Mouse (Mus musculus) neural tube, postnatal 0 days (tissue): ENCODE data around the gene 4930518I15Rik. TPM values are rescaled to one million over a fixed set of nuclear protein-coding genes. Genes with fewer than 3 reads are reported as not detected.

Source experiments
- polyA plus RNA-seq: library from polyadenylated mRNA; unstranded; fragments of >200 nt; fragmentation: Nextera tagmentation; extraction: Ambion mirVana; gene quantifications from 2 replicates; pipeline ENCODE4 v1.2.1, GENCODE M21; 2015

The 4930518I15Rik gene
- polyA plus RNA-seq = 5.1 and 6.1 TPM in 2 replicates

GRCm38 (mm10) chr2:156857835-156858234, at the start of gene 4930518I15Rik:
Gene 4930518I15Rik, minus strand, starts transcription at chr2:156857946.

GRCm38 (mm10) chr2:156887017-156887416, 29.3 kb upstream of the 4930518I15Rik start, which contains the start of gene Sla2:
Gene Sla2, minus strand, starts transcription at chr2:156887192.

GRCm38 (mm10) chr2:156862772-156863486, 5.2 kb upstream of the 4930518I15Rik start, which contains the start of gene Rab5if:
Gene Rab5if, plus strand, starts transcription at chr2:156863128.

GRCm38 (mm10) chr2:156839319-156840191, 18.2 kb downstream of the 4930518I15Rik start, which contains the start of gene Tgif2:
Gene Tgif2, plus strand, starts transcription at chr2:156840007.

Other genes starting within 250 kb of the 4930518I15Rik start
- gene Dlgap4, start 244.2 kb downstream of the 4930518I15Rik start, polyA plus RNA-seq = 135 and 145 TPM in 2 replicates
- 45.9 and 51.4 TPM in 2 replicates for gene Myl9, start 82.5 kb downstream of the 4930518I15Rik start, polyA plus RNA-seq
- 7.1 and 8.3 TPM in 2 replicates for gene Tgif2, start 17.9 kb downstream of the 4930518I15Rik start, polyA plus RNA-seq
- 158 and 189 TPM in 2 replicates for gene Rab5if, start 5.2 kb upstream of the 4930518I15Rik start, polyA plus RNA-seq
- 0.08 and 0.20 TPM in 2 replicates for gene Sla2, start 29.2 kb upstream of the 4930518I15Rik start, polyA plus RNA-seq
- 180 and 188 TPM in 2 replicates for gene Ndrg3, start 134.1 kb upstream of the 4930518I15Rik start, polyA plus RNA-seq
- 6.7 TPM in 2 replicates for gene Dsn1, start 149.2 kb upstream of the 4930518I15Rik start, polyA plus RNA-seq
- gene Soga1, start 221.3 kb upstream of the 4930518I15Rik start, polyA plus RNA-seq = 3.2 and 4.2 TPM in 2 replicates
- gene Tldc2, start 229.1 kb upstream of the 4930518I15Rik start, polyA plus RNA-seq = 0.36 and 0.41 TPM in 2 replicates